Mouse (Mus musculus): ENCODE results near the gene Exoc4. TPM values are rescaled to one million over a fixed set of nuclear protein-coding genes. Genes with fewer than 3 reads are reported as not detected.

The Exoc4 gene
- polyA plus RNA-seq, 1 experiment from 2014 or later, result 10.9 TPM

DNA sequence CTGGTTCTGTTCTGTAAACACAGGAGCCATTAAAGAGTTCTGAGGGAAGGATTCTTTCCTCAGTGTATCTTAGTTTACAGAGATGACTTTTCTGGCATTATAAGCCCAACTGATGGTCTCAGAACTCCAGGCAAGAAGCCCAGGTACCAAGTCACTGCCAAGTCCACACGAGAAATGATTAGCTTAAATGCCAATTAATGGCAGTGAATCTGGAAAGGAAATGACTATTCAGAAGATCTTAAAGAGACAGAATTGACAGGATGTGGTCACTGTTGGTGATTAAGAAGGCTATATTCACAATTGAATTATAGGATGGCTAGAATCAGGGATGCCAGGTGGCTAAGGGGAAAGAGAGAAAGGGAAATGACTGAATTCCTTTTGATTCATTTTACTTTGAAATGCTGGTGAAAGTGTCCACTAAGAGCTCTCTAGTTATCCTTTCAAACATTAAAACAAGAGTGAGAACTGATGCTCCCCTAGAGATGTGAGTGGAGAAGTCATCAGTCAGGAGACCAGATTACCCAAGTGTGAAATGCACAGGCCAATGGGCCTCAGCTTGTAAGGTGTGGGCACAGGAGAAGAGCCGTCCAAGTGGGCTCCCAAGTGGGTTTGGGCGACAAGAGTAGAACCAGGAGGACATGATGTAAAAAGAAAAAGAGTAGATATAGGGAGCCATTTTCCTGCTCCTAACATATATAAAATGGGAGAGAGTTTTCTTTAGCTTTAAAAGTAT, 587.3 kb downstream of the Exoc4 start:
- Histone ChIP-seq H3K4me1 (ENCODE audit: control insufficient read depth, low read depth, low read length) (no peaks in the 10 kb centered on the region), H3K4me2 (ENCODE audit: low read depth, low read length) (no peak overlapping the region), H3K36me3 (ENCODE audit: control insufficient read depth, insufficient read depth) (no peaks in the 10 kb centered on the region), H3K4me3 (ENCODE audit: low read depth, low read length) (no peak overlapping the region), H3K27me3 (ENCODE audit: control insufficient read depth, insufficient read depth, low read depth, low read length) (no peaks in the 10 kb centered on the region), H3K9ac (ENCODE audit: low read depth, low read length) (no peak overlapping the region), H3K9me3 (replicated peaks; ENCODE audit: control insufficient read depth, low read length) (no peaks in the 10 kb centered on the region), H3K27ac (ENCODE audit: low read length) (no peak overlapping the region)
- 65% methylated on average over 3 of the region's 3 CpGs for WGBS (ENCODE audit: insufficient replicate concordance)
- no peak for ATAC-seq (ENCODE audit: low read depth)

DNA sequence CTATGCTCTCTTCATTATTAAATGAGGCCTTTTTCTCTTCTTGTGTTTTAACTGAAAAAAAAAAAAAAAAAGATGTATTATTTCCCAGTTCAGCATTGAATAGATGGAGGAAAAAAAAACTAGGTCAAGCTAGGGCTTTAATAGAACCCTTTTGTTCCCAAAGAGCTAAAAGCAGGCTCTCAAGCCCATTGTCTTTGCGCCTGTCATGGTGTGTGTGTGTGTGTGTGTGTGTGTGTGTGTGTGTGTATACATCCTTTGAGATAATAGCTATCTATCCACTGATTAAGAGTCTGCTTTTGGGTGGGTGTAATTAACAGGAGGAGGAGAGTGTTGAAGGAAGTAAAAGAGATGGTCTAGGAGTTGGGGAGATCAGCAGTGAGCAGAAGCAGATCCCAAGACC, 594.0 kb downstream of the Exoc4 start:
- 61% methylated on average over 1 of the region's 1 CpGs for WGBS (ENCODE audit: insufficient replicate concordance)
- Histone ChIP-seq H3K36me3 (ENCODE audit: control insufficient read depth, insufficient read depth) (no peaks in the 10 kb centered on the region), H3K9ac (ENCODE audit: low read depth, low read length) (no peak overlapping the region), H3K4me3 (ENCODE audit: low read depth, low read length) (no peak overlapping the region), H3K9me3 (replicated peaks; ENCODE audit: control insufficient read depth, low read length) (no peaks in the 10 kb centered on the region), H3K4me2 (ENCODE audit: low read depth, low read length) (no peak overlapping the region), H3K4me1 (ENCODE audit: control insufficient read depth, low read depth, low read length) (no peaks in the 10 kb centered on the region), H3K27ac (ENCODE audit: low read length) (no peak overlapping the region), H3K27me3 (ENCODE audit: control insufficient read depth, insufficient read depth, low read depth, low read length) (no peaks in the 10 kb centered on the region)
- ATAC-seq (ENCODE audit: low read depth), result no peak

DNA sequence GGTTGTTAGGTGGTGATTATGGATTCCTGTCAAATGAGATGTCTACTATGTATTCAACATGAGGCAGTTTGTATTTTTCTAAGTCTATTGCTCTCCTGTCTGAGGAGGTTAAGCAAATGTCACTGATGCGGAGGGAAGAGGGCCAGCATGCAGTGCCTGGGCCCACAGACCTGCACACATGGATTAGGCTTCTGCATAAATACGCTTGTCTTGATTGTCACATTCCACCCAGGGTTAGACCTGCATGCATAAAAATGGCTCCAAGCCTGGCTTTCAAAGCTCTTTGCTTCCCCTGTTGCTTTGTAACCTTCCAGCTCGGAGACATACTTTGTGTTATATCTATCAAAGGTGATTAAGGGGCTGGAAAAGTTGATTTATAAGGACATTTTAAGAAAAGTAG, 610.2 kb downstream of the Exoc4 start:
- H3K4me3 ChIP-seq (ENCODE audit: low read depth, low read length), result no peak overlapping the region
- H3K27ac ChIP-seq (ENCODE audit: low read length), result no peak overlapping the region
- no peaks in the 10 kb centered on the region for H3K9me3 ChIP-seq (replicated peaks; ENCODE audit: control insufficient read depth, low read length)
- no peak overlapping the region for H3K9ac ChIP-seq (ENCODE audit: low read depth, low read length)
- ATAC-seq (ENCODE audit: low read depth), result no peak
- no peaks in the 10 kb centered on the region for H3K27me3 ChIP-seq (ENCODE audit: control insufficient read depth, insufficient read depth, low read depth, low read length)
- 64% methylated on average over 3 of the region's 3 CpGs for WGBS (ENCODE audit: insufficient replicate concordance)
- H3K4me1 ChIP-seq (ENCODE audit: control insufficient read depth, low read depth, low read length), result no peaks in the 10 kb centered on the region
- H3K36me3 ChIP-seq (ENCODE audit: control insufficient read depth, insufficient read depth), result no peaks in the 10 kb centered on the region
- H3K4me2 ChIP-seq (ENCODE audit: low read depth, low read length), result no peak overlapping the region

DNA sequence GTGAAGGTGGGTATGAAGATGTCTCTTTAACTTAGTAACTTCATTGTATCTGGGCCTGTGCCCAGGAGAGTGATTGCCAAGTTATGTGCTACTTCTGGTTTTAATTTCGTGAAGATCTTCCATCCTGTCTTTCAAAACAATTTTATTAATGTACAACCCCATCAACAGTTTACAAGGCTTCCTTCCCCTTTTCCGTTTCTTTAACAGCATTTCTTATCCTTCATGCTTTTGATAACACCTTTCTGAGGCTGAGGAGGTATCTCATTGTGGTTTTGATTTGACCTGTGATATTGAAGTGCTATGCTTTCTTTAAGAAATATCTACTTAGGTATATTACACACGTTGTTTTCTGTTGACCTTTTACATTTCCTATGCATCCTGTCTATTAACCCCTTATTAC, 616.9 kb downstream of the Exoc4 start:
- 35% methylated on average over 3 of the region's 3 CpGs for WGBS (ENCODE audit: insufficient replicate concordance)
- H3K4me2 ChIP-seq (ENCODE audit: low read depth, low read length), result no peak overlapping the region
- ATAC-seq (ENCODE audit: low read depth), result no peak

DNA sequence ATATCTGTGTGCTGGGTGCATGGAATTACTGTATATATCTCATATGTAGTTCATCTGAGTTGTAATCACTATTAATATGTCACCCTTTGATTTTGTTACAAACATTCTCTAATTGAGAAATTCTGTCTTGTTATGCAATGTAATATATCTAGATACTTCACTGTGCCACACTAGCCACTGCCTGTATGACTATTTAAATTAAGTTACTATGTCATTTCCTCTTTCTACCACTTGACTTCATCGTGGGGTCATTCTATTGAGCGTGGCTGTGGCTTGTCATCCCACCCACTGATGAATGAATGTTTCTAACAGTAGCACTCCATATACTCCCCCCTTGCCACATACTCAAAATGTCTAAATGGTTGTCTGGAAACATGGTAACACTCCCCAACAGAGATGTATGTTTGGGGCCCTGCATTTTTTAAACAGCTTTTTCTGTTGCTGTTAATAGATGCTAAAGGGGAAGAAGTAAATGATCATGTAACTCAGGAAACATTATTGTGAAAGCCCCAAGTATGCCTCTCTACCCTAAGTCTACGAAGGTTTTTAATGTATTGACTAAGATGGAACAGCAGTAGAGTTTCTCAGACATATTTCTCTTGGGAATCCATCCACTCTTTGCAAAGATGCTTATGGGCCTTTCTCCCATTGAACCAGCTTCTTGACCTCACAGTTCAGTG, 618.2 kb downstream of the Exoc4 start:
- 36% methylated on average over 3 of the region's 3 CpGs for WGBS (ENCODE audit: insufficient replicate concordance)

More for the DNA sequence above, 616.9 kb downstream of the Exoc4 start:
- no peak overlapping the region for H3K9ac ChIP-seq (ENCODE audit: low read depth, low read length)
- no peaks in the 10 kb centered on the region for H3K36me3 ChIP-seq (ENCODE audit: control insufficient read depth, insufficient read depth)
- no peaks in the 10 kb centered on the region for H3K9me3 ChIP-seq (replicated peaks; ENCODE audit: control insufficient read depth, low read length)
- no peak overlapping the region for H3K27ac ChIP-seq (ENCODE audit: low read length)
- H3K4me3 ChIP-seq (ENCODE audit: low read depth, low read length), result no peak overlapping the region
- no peaks in the 10 kb centered on the region for H3K27me3 ChIP-seq (ENCODE audit: control insufficient read depth, insufficient read depth, low read depth, low read length)
- H3K4me1 ChIP-seq (ENCODE audit: control insufficient read depth, low read depth, low read length), result no peaks in the 10 kb centered on the region

DNA sequence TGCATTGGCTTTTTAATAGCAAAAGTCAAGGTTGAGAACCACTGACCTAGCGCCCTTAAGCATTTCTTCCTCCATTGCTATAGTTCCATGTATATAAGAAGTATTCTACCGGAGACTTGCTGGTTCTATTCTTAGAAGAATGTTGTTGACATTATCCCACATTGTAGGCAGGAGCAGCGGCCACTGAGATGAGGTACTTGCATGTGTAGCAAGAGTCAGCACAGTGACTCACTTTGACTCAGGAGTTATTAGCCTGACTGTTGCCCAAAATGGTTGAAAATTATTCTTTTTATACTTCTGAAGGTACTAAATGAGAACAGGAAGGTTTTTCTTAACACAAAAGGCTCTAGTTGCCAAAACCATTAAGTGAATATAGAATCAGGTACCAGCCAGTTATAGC, 620.4 kb downstream of the Exoc4 start:
- Histone ChIP-seq H3K27me3 (ENCODE audit: control insufficient read depth, insufficient read depth, low read depth, low read length) (no peaks in the 10 kb centered on the region), H3K4me3 (ENCODE audit: low read depth, low read length) (no peak overlapping the region), H3K36me3 (ENCODE audit: control insufficient read depth, insufficient read depth) (no peaks in the 10 kb centered on the region), H3K4me1 (ENCODE audit: control insufficient read depth, low read depth, low read length) (no peaks in the 10 kb centered on the region), H3K27ac (ENCODE audit: low read length) (no peak overlapping the region), H3K9ac (ENCODE audit: low read depth, low read length) (no peak overlapping the region), H3K9me3 (replicated peaks; ENCODE audit: control insufficient read depth, low read length) (no peaks in the 10 kb centered on the region), H3K4me2 (ENCODE audit: low read depth, low read length) (no peak overlapping the region)
- 70% methylated on average over 3 of the region's 3 CpGs for WGBS (ENCODE audit: insufficient replicate concordance)
- ATAC-seq (ENCODE audit: low read depth), result no peak

More for the DNA sequence above, 618.2 kb downstream of the Exoc4 start:
- Histone ChIP-seq H3K27me3 (ENCODE audit: control insufficient read depth, insufficient read depth, low read depth, low read length) (no peaks in the 10 kb centered on the region), H3K4me1 (ENCODE audit: control insufficient read depth, low read depth, low read length) (no peaks in the 10 kb centered on the region), H3K9me3 (replicated peaks; ENCODE audit: control insufficient read depth, low read length) (no peaks in the 10 kb centered on the region), H3K4me3 (ENCODE audit: low read depth, low read length) (no peak overlapping the region), H3K9ac (ENCODE audit: low read depth, low read length) (no peak overlapping the region), H3K4me2 (ENCODE audit: low read depth, low read length) (no peak overlapping the region), H3K36me3 (ENCODE audit: control insufficient read depth, insufficient read depth) (no peaks in the 10 kb centered on the region), H3K27ac (ENCODE audit: low read length) (no peak overlapping the region)
- ATAC-seq (ENCODE audit: low read depth), result no peak

DNA sequence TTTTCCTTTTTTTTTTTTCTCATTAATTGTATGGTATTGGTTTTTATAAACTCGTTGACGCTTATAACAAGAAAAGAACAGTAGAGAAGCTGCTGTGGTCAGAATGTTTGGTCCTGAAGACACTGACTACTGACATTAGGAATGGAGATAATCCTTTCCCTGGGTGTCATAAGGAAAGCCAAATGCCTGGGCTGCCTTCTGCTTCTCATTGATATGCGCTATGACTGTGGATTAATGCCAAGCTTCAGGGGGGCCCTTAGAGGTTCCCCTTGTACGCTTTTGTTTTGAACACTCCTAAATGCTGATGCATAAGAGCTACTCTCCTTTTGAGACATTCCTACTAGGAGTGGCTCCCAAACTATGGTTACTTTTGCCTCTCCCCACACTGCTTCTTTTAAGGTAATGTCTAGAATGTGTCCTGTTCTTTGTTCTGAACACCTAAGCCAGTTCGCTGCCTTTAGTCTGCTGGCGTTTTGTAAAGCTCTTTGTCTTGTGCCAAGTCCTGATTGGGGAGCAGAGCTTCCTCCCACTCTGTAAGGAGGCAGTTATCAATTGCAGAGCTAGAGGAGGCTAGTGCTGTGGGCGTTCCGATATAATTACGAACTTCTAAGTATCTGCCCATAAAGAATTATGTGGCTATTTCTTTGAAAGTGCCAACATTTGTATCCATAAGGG, 621.7 kb downstream of the Exoc4 start:
- Histone ChIP-seq H3K27ac (ENCODE audit: low read length) (no peak overlapping the region), H3K36me3 (ENCODE audit: control insufficient read depth, insufficient read depth) (no peaks in the 10 kb centered on the region), H3K27me3 (ENCODE audit: control insufficient read depth, insufficient read depth, low read depth, low read length) (no peaks in the 10 kb centered on the region), H3K9ac (ENCODE audit: low read depth, low read length) (no peak overlapping the region), H3K4me2 (ENCODE audit: low read depth, low read length) (no peak overlapping the region), H3K4me3 (ENCODE audit: low read depth, low read length) (no peak overlapping the region), H3K9me3 (replicated peaks; ENCODE audit: control insufficient read depth, low read length) (no peaks in the 10 kb centered on the region), H3K4me1 (ENCODE audit: control insufficient read depth, low read depth, low read length) (no peaks in the 10 kb centered on the region)
- ATAC-seq (ENCODE audit: low read depth), result no peak
- WGBS (ENCODE audit: insufficient replicate concordance), result 63% methylated on average over 9 of the region's 9 CpGs

DNA sequence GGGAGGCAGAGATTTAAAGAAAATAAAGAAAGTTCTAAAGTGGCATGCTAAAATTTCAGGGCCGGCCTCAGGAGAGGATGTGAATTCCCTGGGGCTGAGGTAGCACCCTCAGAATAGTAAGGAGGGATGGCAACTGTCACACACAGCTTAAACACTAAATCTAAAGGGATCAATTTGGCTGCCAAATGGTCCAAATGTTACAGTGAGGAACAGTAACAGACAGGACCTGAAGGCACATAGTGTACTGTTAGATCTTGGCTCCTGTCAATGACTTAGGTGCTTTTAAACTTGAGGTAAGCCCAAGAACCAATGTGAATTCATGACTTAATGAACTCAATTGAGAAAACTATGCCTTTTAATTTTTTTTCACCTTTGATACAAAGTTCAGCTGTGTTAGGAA, 622.4 kb downstream of the Exoc4 start:
- ATAC-seq (ENCODE audit: low read depth), result no peak
- no peak overlapping the region for H3K27ac ChIP-seq (ENCODE audit: low read length)
- 72% methylated on average over 1 of the region's 1 CpGs for WGBS (ENCODE audit: insufficient replicate concordance)
- no peak overlapping the region for H3K4me2 ChIP-seq (ENCODE audit: low read depth, low read length)
- no peaks in the 10 kb centered on the region for H3K36me3 ChIP-seq (ENCODE audit: control insufficient read depth, insufficient read depth)
- no peaks in the 10 kb centered on the region for H3K4me1 ChIP-seq (ENCODE audit: control insufficient read depth, low read depth, low read length)
- H3K9ac ChIP-seq (ENCODE audit: low read depth, low read length), result no peak overlapping the region
- no peaks in the 10 kb centered on the region for H3K27me3 ChIP-seq (ENCODE audit: control insufficient read depth, insufficient read depth, low read depth, low read length)
- H3K4me3 ChIP-seq (ENCODE audit: low read depth, low read length), result no peak overlapping the region
- H3K9me3 ChIP-seq (replicated peaks; ENCODE audit: control insufficient read depth, low read length), result no peaks in the 10 kb centered on the region

- H3K4me1 ChIP-seq (ENCODE audit: control insufficient read depth, low read depth, low read length), result no peaks in the 10 kb centered on the region
- no peak overlapping the region for H3K4me2 ChIP-seq (ENCODE audit: low read depth, low read length)
- no peak overlapping the region for H3K9ac ChIP-seq (ENCODE audit: low read depth, low read length)
- no peaks in the 10 kb centered on the region for H3K36me3 ChIP-seq (ENCODE audit: control insufficient read depth, insufficient read depth)
- no peak for ATAC-seq (ENCODE audit: low read depth)
- WGBS (ENCODE audit: insufficient replicate concordance), result 33% methylated on average over 1 of the region's 1 CpGs
- H3K4me3 ChIP-seq (ENCODE audit: low read depth, low read length), result no peak overlapping the region
- H3K27ac ChIP-seq (ENCODE audit: low read length), result no peak overlapping the region
- no peaks in the 10 kb centered on the region for H3K27me3 ChIP-seq (ENCODE audit: control insufficient read depth, insufficient read depth, low read depth, low read length)
- no peaks in the 10 kb centered on the region for H3K9me3 ChIP-seq (replicated peaks; ENCODE audit: control insufficient read depth, low read length)
These were observed 623.3 kb downstream of the Exoc4 start for GRCm38 (mm10) chr6:33872192-33872591.

Data from liver, embryonic 16.5 days (tissue).